Mouse (Mus musculus) intestine, embryonic 15.5 days (tissue): Measurements from ENCODE around the gene Grid2ip. TPM values are rescaled to one million over a fixed set of nuclear protein-coding genes. Genes with fewer than 3 reads are reported as not detected.

Experiments used
- ATAC-seq: fragments of 200-750 bp; cut with Nextera tagmentation; 2 replicates; pipeline ENCODE4 v1.8.0; 2017; ENCODE audit warnings: moderate TSS enrichment, moderate library complexity
- H3K27ac ChIP-seq: fragments of 300-500 bp; sonication (generic); 2 replicates; pipeline ENCODE4 v1.5.1; 2015; ENCODE audit warnings: mild to moderate bottlenecking, inconsistent platforms
- H3K27me3 ChIP-seq: fragments of 300-500 bp; sonication (generic); replicated peaks from 2 replicates; pipeline ENCODE4 v1.6.1; 2015; ENCODE audit warnings: inconsistent platforms
- H3K36me3 ChIP-seq: fragments of 300-500 bp; sonication (generic); 2 replicates; pipeline ENCODE4 v1.6.1; 2015; ENCODE audit warnings: inconsistent platforms
- H3K4me1 ChIP-seq: fragments of 300-500 bp; sonication (generic); replicated peaks from 2 replicates; pipeline ENCODE4 v1.6.1; 2015; ENCODE audit warnings: inconsistent platforms
- H3K4me2 ChIP-seq: fragments of 300-500 bp; sonication (generic); replicated peaks from 2 replicates; pipeline ENCODE4 v1.6.1; 2015; ENCODE audit warnings: mild to moderate bottlenecking, inconsistent platforms
- H3K4me3 ChIP-seq: fragments of 300-500 bp; sonication (generic); replicated peaks from 2 replicates; pipeline ENCODE4 v1.5.1; 2015; ENCODE audit warnings: inconsistent platforms
- H3K9ac ChIP-seq: fragments of 300-500 bp; sonication (generic); 2 replicates; pipeline ENCODE4 v1.6.1; 2015; ENCODE audit warnings: inconsistent platforms
- H3K9me3 ChIP-seq: fragments of 300-500 bp; sonication (generic); 2 replicates; pipeline ENCODE4 v1.6.1; 2016; ENCODE audit warnings: inconsistent platforms
- WGBS: fragments of 180-500 bp; shearing (Covaris S2); methylation state at CpG from one replicate; pipeline ENCODE4 v1.1.7; 2015; 5-methylcytosine and 5-hydroxymethylcytosine counted together
- polyA plus RNA-seq: library from polyadenylated mRNA; unstranded; fragments of >200 nt; fragmentation: Nextera tagmentation; extraction: Ambion mirVana; gene quantifications from 2 replicates; pipeline ENCODE4 v1.2.1, GENCODE M21; 2015

Grid2ip gene
- polyA plus RNA-seq, 1 experiment from 2014 or later, result 0.11 TPM

- WGBS, result 68% methylated on average over 14 of the region's 14 CpGs
Observed at GRCm38 (mm10) chr5:143334418-143335088, 22.6 kb upstream of the Grid2ip start.

DNA sequence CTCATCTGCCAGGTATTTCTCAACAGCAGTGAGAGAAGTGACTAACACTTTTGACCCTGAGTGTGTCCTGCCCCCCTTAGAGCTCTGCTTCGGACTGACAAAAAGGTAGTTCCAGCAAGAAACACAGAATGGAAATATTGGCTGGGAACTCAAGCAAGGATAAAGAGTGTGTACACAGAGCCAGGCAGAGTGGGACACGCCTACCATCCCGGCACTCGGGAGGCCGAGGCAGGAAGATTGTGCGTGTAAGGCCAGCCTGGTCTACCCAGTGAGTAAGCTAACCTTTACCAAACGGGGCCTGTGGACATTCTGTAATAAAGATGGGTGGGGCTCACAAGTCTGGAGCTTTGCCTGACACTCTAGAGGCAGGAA, 22.1 kb upstream of the Grid2ip start:
- H3K9ac ChIP-seq, result no peak overlapping the region
- no peak overlapping the region for H3K27ac ChIP-seq
- H3K9me3 ChIP-seq, result no peaks in the 10 kb centered on the region
- no peak for ATAC-seq
- H3K4me1 ChIP-seq, result 0 out of 2 replicates have a peak, but pooled peaks cover under 1% of the 10 kb centered on the region
- H3K4me2 ChIP-seq, result no peak overlapping the region
- no peaks in the 10 kb centered on the region for H3K27me3 ChIP-seq
- H3K36me3 ChIP-seq, result no peaks in the 10 kb centered on the region
- H3K4me3 ChIP-seq, result no peak overlapping the region
- 74% methylated on average over 7 of the region's 7 CpGs for WGBS

More at GRCm38 (mm10) chr5:143334418-143335088, 22.6 kb upstream of the Grid2ip start:
- Histone ChIP-seq H3K27ac (no peak overlapping the region), H3K4me2 (no peak overlapping the region), H3K4me3 (no peak overlapping the region), H3K4me1 (0 out of 2 replicates have a peak, but pooled peaks cover 5% of the 10 kb centered on the region), H3K27me3 (no peaks in the 10 kb centered on the region), H3K9ac (no peak overlapping the region), H3K36me3 (no peaks in the 10 kb centered on the region), H3K9me3 (no peaks in the 10 kb centered on the region)
- ATAC-seq, result no peak

GRCm38 (mm10) chr5:143336559-143336958, 20.6 kb upstream of the Grid2ip start:
- H3K4me1 ChIP-seq, result no peaks in the 10 kb centered on the region
- H3K9me3 ChIP-seq, result no peaks in the 10 kb centered on the region
- H3K27ac ChIP-seq, result no peak overlapping the region
- WGBS, result 63% methylated on average over 6 of the region's 6 CpGs
- no peak overlapping the region for H3K9ac ChIP-seq
- H3K4me3 ChIP-seq, result no peak overlapping the region
- no peaks in the 10 kb centered on the region for H3K27me3 ChIP-seq
- ATAC-seq, result no peak
- no peak overlapping the region for H3K4me2 ChIP-seq
- H3K36me3 ChIP-seq, result no peaks in the 10 kb centered on the region

DNA sequence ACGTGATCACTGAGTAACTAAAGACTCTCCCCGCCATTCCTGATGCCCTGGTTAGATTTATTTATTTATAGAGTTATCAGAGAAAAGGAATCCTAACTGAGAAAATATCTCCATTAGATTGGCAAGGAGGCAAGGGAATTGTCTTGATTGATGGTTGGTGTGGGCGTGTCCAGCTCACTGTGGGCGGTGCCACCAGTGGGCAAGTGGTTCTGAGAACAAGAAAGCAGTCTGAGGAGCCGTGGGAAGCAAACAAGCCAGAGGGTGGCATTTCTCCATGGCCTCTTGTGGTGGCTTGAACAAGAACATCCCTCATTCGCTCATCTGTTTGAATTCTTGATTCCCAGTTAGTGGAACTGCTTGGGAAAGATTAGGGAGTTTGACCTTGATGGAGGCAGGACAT, 17.5 kb upstream of the Grid2ip start:
- 49% methylated on average over 6 of the region's 6 CpGs for WGBS

GRCm38 (mm10) chr5:143346367-143346766, 10.8 kb upstream of the Grid2ip start:
- no peak overlapping the region for H3K27ac ChIP-seq
- H3K4me3 ChIP-seq, result no peak overlapping the region
- 71% methylated on average over 8 of the region's 8 CpGs for WGBS
- H3K9ac ChIP-seq, result no peak overlapping the region
- no peaks in the 10 kb centered on the region for H3K9me3 ChIP-seq
- H3K27me3 ChIP-seq, result no peaks in the 10 kb centered on the region
- H3K4me1 ChIP-seq, result no peaks in the 10 kb centered on the region
- no peak overlapping the region for H3K4me2 ChIP-seq
- no peaks in the 10 kb centered on the region for H3K36me3 ChIP-seq
- ATAC-seq, result no peak

More for the DNA sequence above, 17.5 kb upstream of the Grid2ip start:
- Histone ChIP-seq H3K4me3 (no peak overlapping the region), H3K27ac (no peak overlapping the region), H3K36me3 (no peaks in the 10 kb centered on the region), H3K4me2 (no peak overlapping the region), H3K4me1 (no peaks in the 10 kb centered on the region), H3K9ac (no peak overlapping the region), H3K9me3 (no peaks in the 10 kb centered on the region), H3K27me3 (no peaks in the 10 kb centered on the region)
- ATAC-seq, result no peak

DNA sequence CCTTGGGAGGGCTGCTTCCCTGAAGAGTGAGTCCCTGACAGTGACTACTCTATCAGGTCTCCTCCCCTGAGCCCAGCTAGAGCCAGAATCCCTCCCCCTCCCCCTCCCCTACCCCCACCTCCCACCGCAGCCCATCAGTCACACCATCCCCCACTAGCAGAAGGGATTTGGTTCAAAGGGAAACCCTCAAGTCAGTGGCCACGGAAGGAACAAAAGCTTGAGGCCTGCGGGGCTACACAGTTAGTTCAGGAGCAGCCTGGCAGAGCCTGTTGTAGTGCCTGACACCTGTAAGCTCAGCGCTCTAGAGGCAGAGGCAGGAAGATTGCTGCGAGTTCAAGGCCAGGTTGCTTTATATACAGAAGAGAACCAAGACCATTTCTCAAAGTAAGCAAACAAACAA, 1.1 kb upstream of the Grid2ip start:
- no peak overlapping the region for H3K4me3 ChIP-seq
- WGBS, result 38% methylated on average over 5 of the region's 5 CpGs

GRCm38 (mm10) chr5:143357564-143357963, 426 bp downstream of the Grid2ip start:
- Histone ChIP-seq H3K4me2 (peak overlapping the region; percentile 40; the same call in 1 of the 2 replicates), H3K27ac (no peak overlapping the region), H3K36me3 (no peaks in the 10 kb centered on the region), H3K4me3 (0 out of 2 replicates have a peak overlapping the region, but pooled peaks have one; percentile 3), H3K9ac (0 out of 2 replicates have a peak overlapping the region, but pooled peaks have one; percentile 21), H3K27me3 (peaks cover 18% of the 10 kb centered on the region), H3K9me3 (no peaks in the 10 kb centered on the region), H3K4me1 (0 out of 2 replicates have a peak, but pooled peaks cover 5% of the 10 kb centered on the region)
- ATAC-seq, result no peak
- WGBS, result 3% methylated on average over 28 of the region's 28 CpGs

More for the DNA sequence above, 1.1 kb upstream of the Grid2ip start:
- Histone ChIP-seq H3K4me2 (no peak overlapping the region), H3K27me3 (peaks cover 18% of the 10 kb centered on the region), H3K9ac (no peak overlapping the region), H3K36me3 (no peaks in the 10 kb centered on the region), H3K27ac (no peak overlapping the region), H3K4me1 (0 out of 2 replicates have a peak, but pooled peaks cover 5% of the 10 kb centered on the region), H3K9me3 (no peaks in the 10 kb centered on the region)
- no peak for ATAC-seq

GRCm38 (mm10) chr5:143359263-143359662, 2.1 kb downstream of the Grid2ip start:
- H3K36me3 ChIP-seq, result no peaks in the 10 kb centered on the region
- WGBS, result 30% methylated on average over 7 of the region's 7 CpGs
- H3K4me1 ChIP-seq, result peaks cover 10% of the 10 kb centered on the region; the same call in 1 of the 2 replicates
- H3K9ac ChIP-seq, result no peak overlapping the region
- H3K4me3 ChIP-seq, result no peak overlapping the region
- H3K27me3 ChIP-seq, result peaks cover 25% of the 10 kb centered on the region
- H3K4me2 ChIP-seq, result no peak overlapping the region
- no peak for ATAC-seq
- H3K27ac ChIP-seq, result no peak overlapping the region
- H3K9me3 ChIP-seq, result no peaks in the 10 kb centered on the region

DNA sequence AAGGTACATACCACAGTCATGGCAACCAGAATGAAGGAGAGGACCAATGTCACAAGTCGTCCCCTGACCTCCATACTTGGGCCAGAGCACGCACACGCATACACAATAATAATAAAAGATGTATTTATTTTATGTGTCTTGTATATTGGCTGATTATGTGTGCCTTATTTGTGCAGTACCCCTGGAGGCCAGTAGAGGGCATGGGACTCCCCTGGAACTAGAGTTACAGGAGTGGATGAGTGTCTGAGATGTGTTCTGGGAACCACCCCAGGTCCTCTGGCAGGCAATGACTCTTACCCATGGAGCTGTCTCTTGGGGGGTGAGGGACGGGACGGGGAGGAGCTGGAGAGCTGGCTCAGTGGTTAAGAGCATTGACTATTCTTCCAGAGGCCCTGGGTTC, 2.9 kb downstream of the Grid2ip start:
- Histone ChIP-seq H3K4me1 (peaks cover 15% of the 10 kb centered on the region; the same call in 1 of the 2 replicates), H3K36me3 (no peaks in the 10 kb centered on the region), H3K4me3 (no peak overlapping the region), H3K9ac (no peak overlapping the region), H3K9me3 (no peaks in the 10 kb centered on the region), H3K27ac (no peak overlapping the region), H3K4me2 (no peak overlapping the region), H3K27me3 (peaks cover 27% of the 10 kb centered on the region)
- ATAC-seq, result no peak
- WGBS, result 56% methylated on average over 5 of the region's 5 CpGs

DNA sequence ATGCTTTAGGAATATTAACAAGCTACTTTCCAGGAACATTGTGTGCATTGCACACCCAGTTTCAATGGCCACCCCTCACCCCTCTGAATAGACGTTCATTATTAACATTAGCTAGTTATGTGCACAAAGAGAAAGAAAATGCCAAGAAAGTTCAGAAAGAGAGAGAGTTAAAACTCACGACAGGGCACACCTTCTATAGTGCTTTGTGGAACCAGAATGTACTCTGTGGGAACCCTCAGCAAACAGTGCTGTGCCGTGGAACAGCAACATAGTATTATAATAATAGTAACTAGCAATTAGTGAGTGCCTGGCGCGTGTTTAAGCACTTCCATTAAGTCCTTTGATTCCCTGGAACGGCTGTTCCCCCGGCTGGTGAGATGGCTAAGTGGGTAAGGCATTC, 4.3 kb downstream of the Grid2ip start:
- Histone ChIP-seq H3K27me3 (peaks cover 27% of the 10 kb centered on the region), H3K4me3 (no peak overlapping the region), H3K36me3 (no peaks in the 10 kb centered on the region), H3K9me3 (no peaks in the 10 kb centered on the region), H3K4me2 (no peak overlapping the region), H3K4me1 (peaks cover 15% of the 10 kb centered on the region; the same call in 1 of the 2 replicates), H3K27ac (no peak overlapping the region), H3K9ac (no peak overlapping the region)
- WGBS, result 65% methylated on average over 7 of the region's 7 CpGs
- ATAC-seq, result no peak

DNA sequence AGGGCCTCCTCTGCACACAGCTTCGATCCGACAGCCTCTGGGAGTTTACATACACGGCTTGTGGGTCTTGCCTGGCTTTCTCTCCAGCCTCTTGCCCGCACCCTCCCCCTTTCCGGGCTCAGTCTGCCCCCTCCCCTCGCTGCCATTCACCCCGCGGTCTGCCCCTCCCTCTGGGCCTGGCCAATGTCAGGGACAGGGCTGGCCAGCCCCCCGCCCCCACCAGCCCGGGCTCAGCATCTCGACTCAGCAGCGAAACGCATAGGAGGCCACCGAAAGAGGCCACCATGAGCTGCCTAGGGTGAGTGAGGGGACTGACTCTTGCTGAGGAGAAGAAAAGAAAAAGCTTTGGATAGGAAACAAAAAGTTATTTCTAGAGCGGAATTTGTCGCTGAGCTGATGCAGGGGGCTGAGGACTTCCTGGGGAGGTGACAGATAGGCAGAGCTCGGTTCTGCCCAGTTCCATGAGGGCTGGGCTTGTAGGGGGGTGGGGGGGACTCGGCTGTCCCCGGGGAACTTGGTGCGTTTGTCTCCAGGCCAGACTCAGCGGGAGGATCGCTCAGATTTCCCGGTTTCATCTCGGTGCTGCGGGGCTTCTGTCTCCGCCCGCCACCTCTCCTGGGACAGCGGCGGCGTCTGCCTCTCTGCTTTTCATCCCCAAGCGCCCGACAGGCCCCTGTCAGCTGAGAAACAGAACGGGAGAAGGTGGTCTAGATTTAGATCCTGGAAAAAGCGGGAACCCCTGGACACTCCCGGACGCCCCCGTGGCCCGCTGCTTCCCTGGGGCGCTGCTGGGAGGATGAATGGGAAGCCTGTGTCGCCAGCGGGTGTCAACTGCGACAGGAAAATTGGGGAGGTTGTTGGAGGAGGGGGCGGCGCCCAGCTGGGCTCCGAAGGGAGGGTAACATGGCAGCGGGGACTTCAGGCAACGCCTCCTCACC, 6.8 kb downstream of the Grid2ip start:
- Histone ChIP-seq H3K9ac (peak overlapping the region; percentile 51), H3K4me2 (peak overlapping the region; percentile 88), H3K4me3 (peak overlapping the region; percentile 46), H3K27me3 (peaks cover 30% of the 10 kb centered on the region), H3K9me3 (no peaks in the 10 kb centered on the region), H3K36me3 (no peaks in the 10 kb centered on the region), H3K27ac (no peak overlapping the region), H3K4me1 (peaks cover 11% of the 10 kb centered on the region; the same call in 1 of the 2 replicates)
- peak; percentile 72 for ATAC-seq
- WGBS, result under 1% methylated on average over 47 of the region's 47 CpGs

GRCm38 (mm10) chr5:143367931-143368330, 10.8 kb downstream of the Grid2ip start:
- ATAC-seq, result no peak
- H3K27me3 ChIP-seq, result peaks cover 68% of the 10 kb centered on the region
- 78% methylated on average over 3 of the region's 3 CpGs for WGBS

More at GRCm38 (mm10) chr5:143367931-143368330, 10.8 kb downstream of the Grid2ip start:
- H3K27ac ChIP-seq, result no peak overlapping the region
- H3K4me2 ChIP-seq, result no peak overlapping the region
- no peak overlapping the region for H3K9ac ChIP-seq
- H3K4me3 ChIP-seq, result no peak overlapping the region
- peaks cover 17% of the 10 kb centered on the region for H3K4me1 ChIP-seq
- no peaks in the 10 kb centered on the region for H3K9me3 ChIP-seq
- H3K36me3 ChIP-seq, result no peaks in the 10 kb centered on the region
